Mouse (Mus musculus): ENCODE data around the gene Desi2.
"Not testable (repeated sequence)": the region's sequence is repeated elsewhere in the genome, so short reads cannot be mapped to it uniquely, and the experiment has no call there.

The Desi2 gene

GRCm38 (mm10) chr1:178248107-178248820 lies 61.0 kb downstream of the Desi2 start:
- POLR2A ChIA-PET = interaction anchor here in 2 of 4 experiments (0.6 kb wide), 2 partner anchors 54 to 1242 kb away, joined by 3 read pairs; no protein-coding TSS in a partner anchor
- CTCF ChIA-PET = no interaction called here

DNA sequence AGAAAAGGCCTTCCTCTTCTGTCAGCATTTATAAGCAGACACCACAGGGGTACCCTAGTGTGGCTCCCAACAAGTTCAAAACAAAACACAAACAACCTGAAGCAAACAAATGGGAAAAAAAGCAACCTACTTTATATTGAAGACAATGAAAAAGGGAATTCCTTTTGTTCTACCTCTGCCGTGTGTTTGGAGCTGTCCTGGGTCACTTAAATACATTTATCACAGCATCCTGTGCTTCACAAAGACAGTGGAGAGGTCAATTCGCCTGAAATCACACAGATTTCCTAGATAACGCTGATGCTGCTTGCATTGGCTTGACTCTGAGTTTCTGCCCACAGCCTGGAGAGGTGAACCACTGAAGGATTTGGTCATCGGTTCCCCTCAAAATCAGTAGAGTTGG lies 67.4 kb downstream of the Desi2 start:
- POLR2A ChIA-PET = no interaction called here
- CTCF ChIA-PET = no interaction called here

DNA sequence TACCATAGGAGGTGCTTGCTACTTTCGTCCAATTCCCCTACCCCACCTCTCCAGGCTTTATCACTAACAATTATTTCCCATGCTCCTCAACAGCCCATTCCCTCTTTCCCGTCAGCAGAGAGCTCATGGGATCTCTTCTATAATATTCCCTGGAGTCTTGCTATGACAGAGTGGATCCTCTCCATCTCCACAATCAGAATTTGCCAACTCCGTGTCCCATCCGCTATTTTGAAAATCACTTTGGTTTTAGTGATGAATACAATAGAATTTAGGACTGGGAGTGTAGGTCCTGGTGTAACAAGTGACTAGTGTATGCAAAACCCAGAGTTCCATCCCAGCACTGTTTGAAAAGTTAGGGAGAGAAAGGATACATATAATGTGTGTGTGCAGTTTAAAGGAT lies 69.1 kb downstream of the Desi2 start:
- ChIA-PET POLR2A (interaction anchor here in 1 of 4 experiments (0.6 kb wide), 1 partner anchor 20 kb away, joined by 7 read pairs; no protein-coding TSS in a partner anchor), CTCF (no interaction called here)

DNA sequence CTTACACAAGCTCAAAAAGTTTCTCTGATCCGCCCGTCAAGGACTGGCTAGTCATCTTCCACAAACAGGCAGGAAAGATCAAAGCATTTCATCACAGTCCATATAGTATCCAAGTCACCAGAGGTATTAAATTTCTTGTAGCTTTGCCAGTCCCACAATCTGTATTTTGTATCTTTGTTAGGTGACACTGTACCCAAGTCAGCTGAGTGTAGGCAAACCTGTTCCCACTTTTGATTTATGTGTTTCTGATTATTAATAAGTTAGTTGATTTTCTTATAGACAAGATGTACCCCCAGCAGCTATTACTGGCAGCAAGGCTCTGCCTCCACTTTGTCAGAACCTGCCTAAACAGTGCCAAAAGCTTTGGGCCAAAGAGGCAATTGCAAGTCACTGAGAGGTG lies 71.6 kb downstream of the Desi2 start:
- ChIA-PET CTCF (no interaction called here), POLR2A (interaction anchor here in 1 of 4 experiments (1.4 kb wide), 1 partner anchor 16 kb away, joined by 4 read pairs; no protein-coding TSS in a partner anchor)

GRCm38 (mm10) chr1:178265381-178265780 lies 78.2 kb downstream of the Desi2 start:
- POLR2A ChIA-PET, CTCF ChIA-PET: not testable (repeated sequence)

DNA sequence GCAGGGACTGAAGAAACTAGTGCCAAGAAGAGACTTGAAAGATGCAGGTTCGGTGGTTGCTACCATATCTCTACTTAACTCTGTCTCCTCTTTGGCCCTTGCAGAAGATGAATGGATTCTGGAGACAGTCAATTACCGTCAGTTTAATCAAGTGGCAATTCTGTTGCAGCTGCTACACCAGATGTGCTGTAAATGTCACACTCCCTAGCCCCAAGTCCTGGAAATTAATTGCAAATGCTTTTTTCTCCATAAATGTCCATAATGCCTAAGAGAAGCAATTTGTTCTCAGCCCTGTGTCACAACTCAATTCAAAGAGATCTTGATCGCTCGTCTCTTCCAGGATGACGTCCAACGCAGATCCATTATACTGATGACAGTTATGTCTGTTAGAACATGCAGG lies 83.4 kb downstream of the Desi2 start:
- ChIA-PET CTCF (no interaction called here), POLR2A (interaction anchor here in 1 of 4 experiments (0.6 kb wide), 1 partner anchor 10 kb away, joined by 11 read pairs; no protein-coding TSS in a partner anchor)

GRCm38 (mm10) chr1:178275174-178275730 lies 88.0 kb downstream of the Desi2 start:
- ChIA-PET CTCF (no interaction called here), POLR2A (interaction anchor here in 3 of 4 experiments (0.6 to 1.5 kb wide), 8 partner anchors 17 to 1456 kb away, joined by 3 to 6 read pairs (median 4); partner anchors contain the start of gene Hnrnpu (in 1 of the 3))

- POLR2A ChIA-PET = interaction anchor here in 2 of 4 experiments (0.8 to 1.5 kb wide), 3 partner anchors 60 to 291 kb away, joined by 3 to 4 read pairs (median 3); partner anchors contain the start of gene Hnrnpu (in 1 of the 2)
Measured at GRCm38 (mm10) chr1:178275738-178276053, 88.5 kb downstream of the Desi2 start.

GRCm38 (mm10) chr1:178276054-178276911 lies 89.1 kb downstream of the Desi2 start:
- POLR2A ChIA-PET = interaction anchor here in 3 of 4 experiments (0.6 to 3.5 kb wide), 11 partner anchors 9 to 728 kb away, joined by 3 to 19 read pairs (median 3); partner anchors contain the start of genes Cox20 (in 1 of the 3) and Hnrnpu (in 1 of the 3)
- CTCF ChIA-PET = interaction anchor here in 1 of 4 experiments (1.0 kb wide), 1 partner anchor 189 kb away, joined by 3 read pairs; no protein-coding TSS in a partner anchor

More at GRCm38 (mm10) chr1:178275738-178276053, 88.5 kb downstream of the Desi2 start:
- CTCF ChIA-PET = interaction anchor here in 1 of 4 experiments (1.0 kb wide), 1 partner anchor 190 kb away, joined by 3 read pairs; no protein-coding TSS in a partner anchor

GRCm38 (mm10) chr1:178283314-178283713 lies 96.1 kb downstream of the Desi2 start:
- POLR2A ChIA-PET = interaction anchor here in 1 of 4 experiments (0.6 to 3.6 kb wide), 7 partner anchors 11 to 1472 kb away, joined by 3 to 18 read pairs (median 4); partner anchors contain the start of gene Cox20
- CTCF ChIA-PET = not testable (repeated sequence)

GRCm38 (mm10) chr1:178283946-178284720 lies 96.9 kb downstream of the Desi2 start:
- POLR2A ChIA-PET = interaction anchor here in 1 of 4 experiments (0.8 to 3.6 kb wide), 7 partner anchors 12 to 297 kb away, joined by 3 to 18 read pairs (median 3); partner anchors contain the start of gene Cox20
- CTCF ChIA-PET = no interaction called here

- CTCF ChIA-PET = no interaction called here
- POLR2A ChIA-PET = interaction anchor here in 2 of 4 experiments (1.1 to 1.4 kb wide), 4 partner anchors 16 to 119 kb away, joined by 3 to 4 read pairs (median 4); no protein-coding TSS in a partner anchor
Measured at GRCm38 (mm10) chr1:178287601-178288176, 100.5 kb downstream of the Desi2 start.

GRCm38 (mm10) chr1:178291716-178292115 lies 104.5 kb downstream of the Desi2 start:
- POLR2A ChIA-PET = no interaction called here
- CTCF ChIA-PET = interaction anchor here in 2 of 4 experiments (0.5 to 0.6 kb wide), 2 partner anchors 38 to 95 kb away, joined by 4 to 5 read pairs; no protein-coding TSS in a partner anchor

- ChIA-PET CTCF (interaction anchor here in 1 of 4 experiments (0.7 kb wide), 1 partner anchor 17 kb away, joined by 4 read pairs; no protein-coding TSS in a partner anchor), POLR2A (no interaction called here)
Measured at GRCm38 (mm10) chr1:178294051-178294450, 106.8 kb downstream of the Desi2 start.

DNA sequence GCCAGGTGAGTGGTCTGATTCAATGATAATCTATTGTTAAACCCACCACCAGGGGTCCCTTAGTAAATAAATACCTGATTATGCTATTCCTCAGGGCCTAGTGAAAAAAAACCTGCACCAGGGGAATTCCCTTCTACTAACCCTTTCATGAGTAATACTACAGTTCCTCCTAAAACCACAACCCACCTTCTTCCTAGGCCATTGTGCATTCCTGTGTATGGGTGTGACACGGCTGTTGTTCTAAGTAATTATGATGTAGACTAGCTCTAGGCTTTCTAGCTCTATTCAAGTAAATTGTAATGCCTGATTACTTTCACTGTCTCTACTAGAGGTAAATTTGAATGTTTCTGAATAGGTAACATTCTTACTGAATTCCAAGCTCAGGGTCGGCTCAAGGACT lies 114.0 kb downstream of the Desi2 start:
- POLR2A ChIA-PET = interaction anchor here in 1 of 4 experiments (0.6 to 1.4 kb wide), 2 partner anchors 17 to 86 kb away, joined by 3 to 6 read pairs; no protein-coding TSS in a partner anchor

GRCm38 (mm10) chr1:178303425-178303824 lies 116.2 kb downstream of the Desi2 start:
- CTCF ChIA-PET = interaction anchor here in 1 of 4 experiments (0.7 kb wide), 1 partner anchor 61 kb away, joined by 3 read pairs; no protein-coding TSS in a partner anchor

More for the DNA sequence above, 114.0 kb downstream of the Desi2 start:
- CTCF ChIA-PET = not testable (repeated sequence)

More at GRCm38 (mm10) chr1:178303425-178303824, 116.2 kb downstream of the Desi2 start:
- POLR2A ChIA-PET = interaction anchor here in 1 of 4 experiments (1.1 to 1.3 kb wide), 2 partner anchors 14 to 16 kb away, joined by 3 to 4 read pairs; no protein-coding TSS in a partner anchor
